Mouse (Mus musculus) megakaryocyte-erythroid progenitor cell, adult 5-6 weeks (primary cell): ENCODE measurements around the gene Zfp148. TPM values are rescaled to one million over a fixed set of nuclear protein-coding genes. Genes with fewer than 3 reads are reported as not detected.

ENCODE experiments used
- ATAC-seq: replicated peaks from 2 replicates; pipeline ENCODE4 v1.8.0; 2016; ENCODE audit warnings: mild to moderate bottlenecking, inconsistent platforms; ENCODE audit not compliant: severe bottlenecking, poor library complexity, low FRiP score, low TSS enrichment
- total RNA-seq, 2 experiments: library from RNA; stranded (forward) in 1 of 2; stranded (reverse) in 1 of 2; fragments of 200-1000, 215-1000 nt in 1 of 2; fragments of >200 nt in 1 of 2; fragmentation: Nextera tagmentation in 1 of 2; gene quantifications; 2 replicates each; pipeline ENCODE4 v1.2.3; 2014 to 2017

The Zfp148 gene
- total RNA-seq (2014; fragmentation: Nextera tagmentation) (25.8 and 34.8 TPM in 2 replicates), total RNA-seq (2017) (23.8 TPM in 2 replicates)

GRCm38 (mm10) chr16:33379944-33380881 lies at the start of gene Zfp148:
Gene Zfp148 (plus strand): TSS chr16:33380836.
- ATAC-seq, result peak; percentile 72

- ATAC-seq, result no peak
Measured at GRCm38 (mm10) chr16:33333015-33333414, 47.6 kb upstream of the Zfp148 start.

- ATAC-seq, result peak; percentile 84
Measured at GRCm38 (mm10) chr16:33337177-33337576, 43.5 kb upstream of the Zfp148 start.

- no peak for ATAC-seq
Measured at GRCm38 (mm10) chr16:33337681-33338080, 43.0 kb upstream of the Zfp148 start.

- no peak for ATAC-seq
Measured at GRCm38 (mm10) chr16:33338492-33338891, 42.1 kb upstream of the Zfp148 start.

- ATAC-seq, result no peak
Measured at GRCm38 (mm10) chr16:33339476-33339875, 41.2 kb upstream of the Zfp148 start.

- ATAC-seq, result no peak
Measured at GRCm38 (mm10) chr16:33342356-33342755, 38.3 kb upstream of the Zfp148 start.

GRCm38 (mm10) chr16:33343106-33343505 lies 37.5 kb upstream of the Zfp148 start:
- no peak for ATAC-seq

- no peak; the same call in 1 of the 2 replicates for ATAC-seq
Measured at GRCm38 (mm10) chr16:33343601-33344000, 37.0 kb upstream of the Zfp148 start.

GRCm38 (mm10) chr16:33344379-33344778 lies 36.3 kb upstream of the Zfp148 start:
- no peak for ATAC-seq

- 0 out of 2 replicates have a peak, but pooled peaks have one; percentile 20 for ATAC-seq
Measured at GRCm38 (mm10) chr16:33344875-33345274, 35.8 kb upstream of the Zfp148 start.

GRCm38 (mm10) chr16:33346376-33346775 lies 34.3 kb upstream of the Zfp148 start:
- ATAC-seq, result no peak

GRCm38 (mm10) chr16:33347134-33347533 lies 33.5 kb upstream of the Zfp148 start:
- ATAC-seq, result no peak

- no peak for ATAC-seq
Measured at GRCm38 (mm10) chr16:33357805-33358204, 22.8 kb upstream of the Zfp148 start.

- ATAC-seq, result no peak
Measured at GRCm38 (mm10) chr16:33365772-33366171, 14.9 kb upstream of the Zfp148 start.

GRCm38 (mm10) chr16:33368632-33369031 lies 12.0 kb upstream of the Zfp148 start:
- ATAC-seq, result no peak

- no peak for ATAC-seq
Measured at GRCm38 (mm10) chr16:33370836-33371235, 9.8 kb upstream of the Zfp148 start.

- ATAC-seq, result no peak
Measured at GRCm38 (mm10) chr16:33372611-33373010, 8.0 kb upstream of the Zfp148 start.

GRCm38 (mm10) chr16:33373326-33373725 lies 7.3 kb upstream of the Zfp148 start:
- ATAC-seq, result no peak

GRCm38 (mm10) chr16:33376266-33376665 lies 4.4 kb upstream of the Zfp148 start:
- ATAC-seq, result no peak
